Mouse (Mus musculus) ES-E14 (cell line): ENCODE results near the gene Ndufaf1.

Experiments used
- CHD2 ChIP-seq: IDR thresholded peaks from 2 replicates; pipeline ENCODE4 v1.6.1; 2014; ENCODE audit warnings: mild to moderate bottlenecking, low read depth, low read length, inconsistent platforms
- MAFK ChIP-seq: IDR thresholded peaks from 2 replicates; pipeline ENCODE4 v1.6.1; 2014; ENCODE audit warnings: mild to moderate bottlenecking, low read depth, low read length, inconsistent platforms; ENCODE audit not compliant: insufficient read depth
- ZC3H11A ChIP-seq: IDR thresholded peaks from 2 replicates; pipeline ENCODE4 v1.6.1; 2012; ENCODE audit warnings: low read depth, mild to moderate bottlenecking, inconsistent platforms, low read length, borderline replicate concordance

DNA sequence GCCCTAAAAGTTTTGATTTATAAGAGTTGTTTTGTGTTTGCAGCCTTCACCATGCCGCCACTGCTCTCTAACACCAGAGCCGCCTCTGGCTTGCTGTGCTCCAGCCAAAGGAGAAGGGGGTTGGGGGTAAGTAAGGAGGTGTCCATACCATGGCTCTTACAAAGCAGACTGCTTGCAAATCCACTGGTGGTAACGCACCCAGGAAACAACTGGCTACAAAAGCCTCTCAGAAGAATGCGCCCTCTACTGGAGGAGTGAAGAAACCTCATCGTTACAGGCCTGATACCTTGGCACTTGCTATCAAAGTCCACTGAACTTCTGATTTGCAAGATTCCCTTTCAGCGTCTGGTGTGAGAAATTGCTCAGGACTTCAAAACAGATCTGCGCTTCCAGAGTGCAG lies 6.4 kb upstream of the Ndufaf1 start:
- TF ChIP-seq ZC3H11A (no peak), CHD2 (no peak), MAFK (no peak)
